Mouse (Mus musculus) forebrain, embryonic 14.5 days (tissue): ENCODE results near the gene Ltf. TPM values are rescaled to one million over a fixed set of nuclear protein-coding genes. Genes with fewer than 3 reads are reported as not detected.
A peak's percentile ranks its signal among the peaks of the same experiment; 100 is the strongest.

Experiments used
- ATAC-seq: fragments of 200-750 bp; cut with Nextera tagmentation; 2 replicates; pipeline ENCODE4 v1.8.0; 2017; ENCODE audit warnings: mild to moderate bottlenecking, moderate library complexity
- DNase-seq: peaks from one replicate; pipeline ENCODE4 v3.0.0-alpha.2; 2015; ENCODE audit warnings: low spot score
- H3K27ac ChIP-seq: fragments of 300-500 bp; sonication (generic); 2 replicates; pipeline ENCODE4 v1.5.1; 2014; ENCODE audit warnings: low read depth, mild to moderate bottlenecking, control low read depth, low read length, moderate library complexity
- H3K27me3 ChIP-seq: fragments of 300-500 bp; sonication (generic); replicated peaks from 2 replicates; pipeline ENCODE4 v1.6.1; 2014; ENCODE audit warnings: low read length, control low read depth, mixed read lengths; ENCODE audit not compliant: control insufficient read depth, insufficient read depth
- H3K36me3 ChIP-seq: fragments of 300-500 bp; sonication (generic); 2 replicates; pipeline ENCODE4 v1.6.1; 2014; ENCODE audit warnings: low read length, control low read depth; ENCODE audit not compliant: control insufficient read depth, insufficient read depth
- H3K4me1 ChIP-seq: fragments of 300-500 bp; sonication (generic); 2 replicates; pipeline ENCODE4 v1.6.1; 2014; ENCODE audit warnings: antibody characterized with exemption, low read length, control low read depth; ENCODE audit not compliant: control insufficient read depth, insufficient read depth
- H3K4me2 ChIP-seq: fragments of 300-500 bp; sonication (generic); 2 replicates; pipeline ENCODE4 v1.6.1; 2014; ENCODE audit warnings: mild to moderate bottlenecking, control low read depth, low read length
- H3K4me3 ChIP-seq: fragments of 300-500 bp; sonication (generic); 2 replicates; pipeline ENCODE4 v1.5.1; 2014; ENCODE audit warnings: low read depth, low read length, control low read depth
- H3K9ac ChIP-seq: fragments of 300-500 bp; sonication (generic); 2 replicates; pipeline ENCODE4 v1.6.1; 2014; ENCODE audit warnings: mild to moderate bottlenecking, low read length, control low read depth, moderate library complexity
- H3K9me3 ChIP-seq: fragments of 300-500 bp; sonication (generic); replicated peaks from 2 replicates; pipeline ENCODE4 v1.6.1; 2016; ENCODE audit warnings: low read length, control low read depth, mixed read lengths; ENCODE audit not compliant: control insufficient read depth
- WGBS: fragments of 180-500 bp; shearing (Covaris S2); extraction: QIAGEN DNeasy Blood & Tissue Kit; methylation state at CpG from one replicate; pipeline ENCODE4 v1.1.7; 2014; 5-methylcytosine and 5-hydroxymethylcytosine counted together
- polyA plus RNA-seq: library from polyadenylated mRNA; unstranded; fragments of >200 nt; fragmentation: Nextera tagmentation; extraction: Ambion mirVana; gene quantifications from 2 replicates; pipeline ENCODE4 v1.2.1, GENCODE M21; 2014

Gene Ltf
- polyA plus RNA-seq, 1 experiment from 2014 or later, result 0.42 TPM

- Histone ChIP-seq H3K4me1 (no peaks in the 10 kb centered on the region), H3K4me3 (no peak overlapping the region), H3K27me3 (no peaks in the 10 kb centered on the region), H3K9ac (no peak overlapping the region), H3K9me3 (no peaks in the 10 kb centered on the region), H3K36me3 (no peaks in the 10 kb centered on the region), H3K27ac (no peak overlapping the region), H3K4me2 (no peak overlapping the region)
- no peak for ATAC-seq
- DNase-seq, result no peak
- 90% methylated on average over 5 of the region's 5 CpGs for WGBS
These were observed 43.8 kb downstream of the Ltf start for GRCm38 (mm10) chr9:111062840-111063239.

GRCm38 (mm10) chr9:111067052-111067451 lies 48.0 kb downstream of the Ltf start:
- Histone ChIP-seq H3K4me3 (no peak overlapping the region), H3K27me3 (no peaks in the 10 kb centered on the region), H3K36me3 (no peaks in the 10 kb centered on the region), H3K9ac (no peak overlapping the region), H3K4me1 (no peaks in the 10 kb centered on the region), H3K9me3 (no peaks in the 10 kb centered on the region), H3K27ac (no peak overlapping the region), H3K4me2 (no peak overlapping the region)
- ATAC-seq (no peak), DNase-seq (no peak)
- 90% methylated on average over 4 of the region's 4 CpGs for WGBS

GRCm38 (mm10) chr9:111070546-111070961 lies 51.5 kb downstream of the Ltf start:
- Histone ChIP-seq H3K27ac (no peak overlapping the region), H3K4me3 (no peak overlapping the region), H3K36me3 (no peaks in the 10 kb centered on the region), H3K4me2 (no peak overlapping the region), H3K27me3 (no peaks in the 10 kb centered on the region), H3K9me3 (peaks cover 7% of the 10 kb centered on the region), H3K4me1 (no peaks in the 10 kb centered on the region), H3K9ac (no peak overlapping the region)
- WGBS, result 51% methylated on average over 4 of the region's 4 CpGs
- ATAC-seq, result no peak
- DNase-seq, result peak; percentile 19

- H3K9ac ChIP-seq, result no peak overlapping the region
- DNase-seq (no peak), ATAC-seq (no peak)
- no peaks in the 10 kb centered on the region for H3K36me3 ChIP-seq
- H3K4me3 ChIP-seq, result no peak overlapping the region
- peaks cover 7% of the 10 kb centered on the region for H3K9me3 ChIP-seq
- no peak overlapping the region for H3K4me2 ChIP-seq
- no peaks in the 10 kb centered on the region for H3K27me3 ChIP-seq
- H3K27ac ChIP-seq, result no peak overlapping the region
- H3K4me1 ChIP-seq, result no peaks in the 10 kb centered on the region
- WGBS, result 59% methylated on average over 7 of the region's 7 CpGs
These were observed 53.1 kb downstream of the Ltf start for GRCm38 (mm10) chr9:111072175-111072574.

GRCm38 (mm10) chr9:111072971-111073370 lies 53.9 kb downstream of the Ltf start:
- no peak overlapping the region for H3K9ac ChIP-seq
- H3K9me3 ChIP-seq, result peaks cover 7% of the 10 kb centered on the region
- no peaks in the 10 kb centered on the region for H3K36me3 ChIP-seq
- no peak for ATAC-seq
- no peaks in the 10 kb centered on the region for H3K4me1 ChIP-seq
- DNase-seq, result no peak
- no peak overlapping the region for H3K4me2 ChIP-seq
- no peaks in the 10 kb centered on the region for H3K27me3 ChIP-seq
- H3K4me3 ChIP-seq, result no peak overlapping the region
- WGBS, result 79% methylated on average over 4 of the region's 4 CpGs
- no peak overlapping the region for H3K27ac ChIP-seq

GRCm38 (mm10) chr9:111077745-111078144 lies 58.7 kb downstream of the Ltf start:
- no peak overlapping the region for H3K9ac ChIP-seq
- no peaks in the 10 kb centered on the region for H3K4me1 ChIP-seq
- no peaks in the 10 kb centered on the region for H3K27me3 ChIP-seq
- no peak for DNase-seq
- no peak for ATAC-seq
- H3K9me3 ChIP-seq, result peaks cover 7% of the 10 kb centered on the region
- H3K36me3 ChIP-seq, result no peaks in the 10 kb centered on the region
- H3K4me2 ChIP-seq, result no peak overlapping the region
- no peak overlapping the region for H3K4me3 ChIP-seq
- 59% methylated on average over 5 of the region's 5 CpGs for WGBS
- no peak overlapping the region for H3K27ac ChIP-seq

GRCm38 (mm10) chr9:111080801-111081200 lies 61.7 kb downstream of the Ltf start:
- DNase-seq (no peak), ATAC-seq (no peak)
- no peaks in the 10 kb centered on the region for H3K9me3 ChIP-seq
- no peak overlapping the region for H3K27ac ChIP-seq
- no peak overlapping the region for H3K4me3 ChIP-seq
- H3K9ac ChIP-seq, result no peak overlapping the region
- no peaks in the 10 kb centered on the region for H3K4me1 ChIP-seq
- 92% methylated on average over 8 of the region's 8 CpGs for WGBS
- no peak overlapping the region for H3K4me2 ChIP-seq
- no peaks in the 10 kb centered on the region for H3K36me3 ChIP-seq
- H3K27me3 ChIP-seq, result no peaks in the 10 kb centered on the region

- WGBS, result 91% methylated on average over 5 of the region's 5 CpGs
- Histone ChIP-seq H3K27ac (no peak overlapping the region), H3K4me2 (no peak overlapping the region), H3K9ac (no peak overlapping the region), H3K4me1 (no peaks in the 10 kb centered on the region), H3K27me3 (no peaks in the 10 kb centered on the region), H3K9me3 (no peaks in the 10 kb centered on the region), H3K36me3 (no peaks in the 10 kb centered on the region), H3K4me3 (no peak overlapping the region)
- ATAC-seq (no peak), DNase-seq (no peak)
These were observed 62.7 kb downstream of the Ltf start for GRCm38 (mm10) chr9:111081765-111082164.

GRCm38 (mm10) chr9:111085329-111085728 lies 66.3 kb downstream of the Ltf start:
- WGBS, result 68% methylated on average over 4 of the region's 4 CpGs
- Histone ChIP-seq H3K27ac (no peak overlapping the region), H3K27me3 (no peaks in the 10 kb centered on the region), H3K4me2 (no peak overlapping the region), H3K36me3 (no peaks in the 10 kb centered on the region), H3K4me3 (no peak overlapping the region), H3K9me3 (no peaks in the 10 kb centered on the region), H3K4me1 (0 out of 2 replicates have a peak, but pooled peaks cover 2% of the 10 kb centered on the region), H3K9ac (no peak overlapping the region)
- DNase-seq, result no peak
- ATAC-seq, result no peak
